Mouse (Mus musculus) heart, adult 2 months (tissue): ENCODE results near the gene Ascc2. TPM values are rescaled to one million over a fixed set of nuclear protein-coding genes. Genes with fewer than 3 reads are reported as not detected.

ENCODE experiments used
- DNase-seq, 2 experiments: peaks; one replicate each; pipeline ENCODE4 v3.0.0; 2021
- H3K27ac ChIP-seq: fragments of 200-600 bp; 2 replicates; pipeline ENCODE4 v1.8.1; 2022
- H3K27me3 ChIP-seq: fragments of 200-500 bp; 2 replicates; pipeline ENCODE4 v1.6.1; 2012; ENCODE audit warnings: mild to moderate bottlenecking, low read length, inconsistent platforms, mixed read lengths; ENCODE audit not compliant: control insufficient read depth, insufficient read depth
- H3K36me3 ChIP-seq: fragments of 200-500 bp; 2 replicates; pipeline ENCODE4 v1.6.1; 2012; ENCODE audit warnings: low read length, inconsistent platforms; ENCODE audit not compliant: control insufficient read depth, insufficient read depth
- H3K4me1 ChIP-seq: fragments of 200-500 bp; 2 replicates; pipeline ENCODE4 v1.6.1; 2011; ENCODE audit warnings: low read length; ENCODE audit not compliant: control insufficient read depth, insufficient read depth
- H3K4me3 ChIP-seq: fragments of 200-600 bp; 2 replicates; pipeline ENCODE4 v1.8.1; 2022
- H3K79me2 ChIP-seq: fragments of 200-500 bp; replicated peaks from 2 replicates; pipeline ENCODE4 v1.6.1; 2012; ENCODE audit warnings: mild to moderate bottlenecking, inconsistent platforms, low read length, moderate library complexity, mixed read lengths; ENCODE audit not compliant: control insufficient read depth, insufficient read depth
- H3K9ac ChIP-seq: fragments of 200-500 bp; 2 replicates; pipeline ENCODE4 v1.6.1; 2012; ENCODE audit warnings: low read depth, mild to moderate bottlenecking, control low read depth, inconsistent platforms, low read length, mixed read lengths
- CTCF ChIP-seq: fragments of 200-600 bp; IDR thresholded peaks from 2 replicates; pipeline ENCODE4 v1.8.1; 2022; ENCODE audit warnings: antibody characterized with exemption, mild to moderate bottlenecking, moderate library complexity
- EP300 ChIP-seq: fragments of 200-500 bp; IDR thresholded peaks from 2 replicates; pipeline ENCODE4 v1.6.1; 2011; ENCODE audit warnings: low read depth, low read length, control low read depth; ENCODE audit not compliant: insufficient read depth
- POLR2A ChIP-seq: fragments of 200-500 bp; IDR thresholded peaks from 2 replicates; pipeline ENCODE4 v1.6.1; 2011; ENCODE audit warnings: mild to moderate bottlenecking, low read depth, low read length, control low read depth; ENCODE audit not compliant: insufficient read depth
- WGBS: fragments of 180-500 bp; shearing (Covaris S2); methylation state at CpG from one replicate; pipeline ENCODE4 v1.1.7; 2018; 5-methylcytosine and 5-hydroxymethylcytosine counted together
- intact Hi-C: fragments of 180-260 bp; cut with DNase I; formaldehyde crosslinking; loops from one replicate; pipeline ENCODE4 v1.15.1; 2025
- polyA plus RNA-seq: library from polyadenylated mRNA; depleted of rRNA; stranded (reverse); fragments of >200 nt; gene quantifications from 2 replicates; pipeline ENCODE4 v1.2.3, GENCODE M21; 2012
- total RNA-seq, 2 experiments: library from RNA; stranded (reverse); gene quantifications; 2 replicates each; pipeline ENCODE4 v1.2.3; 2021

Gene Ascc2
- total and polyA plus RNA-seq, 3 experiments = 9.7 to 14.5 (median 14.1) TPM

GRCm38 (mm10) chr11:4598411-4598810, 39.1 kb upstream of the Ascc2 start:
- H3K9ac ChIP-seq = no peak overlapping the region
- H3K4me3 ChIP-seq = no peak overlapping the region
- intact Hi-C loops = no loop called here
- peaks cover 2% of the 10 kb centered on the region; the same call in 1 of the 2 replicates for H3K79me2 ChIP-seq
- H3K27me3 ChIP-seq = no peaks in the 10 kb centered on the region
- H3K36me3 ChIP-seq = peaks cover 2% of the 10 kb centered on the region; the same call in 1 of the 2 replicates
- peaks cover 9% of the 10 kb centered on the region for H3K4me1 ChIP-seq
- peak overlapping the region; percentile 10; the same call in 1 of the 2 replicates for H3K27ac ChIP-seq
- WGBS = 77% methylated on average over 2 of the region's 2 CpGs
- no peak for TF ChIP-seq POLR2A
- no peak for TF ChIP-seq EP300
- TF ChIP-seq CTCF = no peak
- no peak for DNase-seq

GRCm38 (mm10) chr11:4599916-4600315, 37.6 kb upstream of the Ascc2 start:
- Histone ChIP-seq H3K27me3 (no peaks in the 10 kb centered on the region), H3K4me1 (peaks cover 9% of the 10 kb centered on the region), H3K4me3 (no peak overlapping the region), H3K79me2 (no peaks in the 10 kb centered on the region), H3K36me3 (peaks cover 4% of the 10 kb centered on the region; the same call in 1 of the 2 replicates), H3K27ac (no peak overlapping the region), H3K9ac (no peak overlapping the region)
- WGBS = 97% methylated on average over 3 of the region's 3 CpGs
- DNase-seq = no peak
- intact Hi-C loops = no loop called here
- TF ChIP-seq POLR2A = no peak

GRCm38 (mm10) chr11:4601890-4602289, 35.7 kb upstream of the Ascc2 start:
- intact Hi-C loops = no loop called here
- Histone ChIP-seq H3K4me1 (peaks cover 12% of the 10 kb centered on the region), H3K79me2 (no peaks in the 10 kb centered on the region), H3K27me3 (no peaks in the 10 kb centered on the region), H3K9ac (no peak overlapping the region), H3K4me3 (no peak overlapping the region), H3K27ac (peak overlapping the region; percentile 87), H3K36me3 (peaks cover 8% of the 10 kb centered on the region; the same call in 1 of the 2 replicates)
- DNase-seq = no peak
- TF ChIP-seq EP300 (no peak), CTCF (no peak), POLR2A (no peak)
- WGBS = 81% methylated on average over 5 of the region's 5 CpGs

- peak; percentile 58 to 67 for DNase-seq
- intact Hi-C loops = no loop called here
- H3K36me3 ChIP-seq = peaks cover 12% of the 10 kb centered on the region; the same call in 1 of the 2 replicates
- H3K4me3 ChIP-seq = peak overlapping the region; percentile 13; the same call in 1 of the 2 replicates
- peak overlapping the region; percentile 87 for H3K27ac ChIP-seq
- no peaks in the 10 kb centered on the region for H3K79me2 ChIP-seq
- H3K27me3 ChIP-seq = no peaks in the 10 kb centered on the region
- H3K4me1 ChIP-seq = peaks cover 14% of the 10 kb centered on the region
- TF ChIP-seq POLR2A = no peak
- TF ChIP-seq CTCF = no peak
- TF ChIP-seq EP300 = no peak
- peak overlapping the region; percentile 68 for H3K9ac ChIP-seq
- 16% methylated on average over 12 of the region's 12 CpGs for WGBS
These were observed 34.7 kb upstream of the Ascc2 start for GRCm38 (mm10) chr11:4602691-4603441.

- 53% methylated on average over 6 of the region's 6 CpGs for WGBS
- no peak for TF ChIP-seq EP300
- TF ChIP-seq CTCF = no peak
- TF ChIP-seq POLR2A = no peak
- no peak for DNase-seq
- Histone ChIP-seq H3K9ac (no peak overlapping the region), H3K4me3 (no peak overlapping the region), H3K4me1 (peaks cover 14% of the 10 kb centered on the region), H3K79me2 (no peaks in the 10 kb centered on the region), H3K36me3 (peaks cover 12% of the 10 kb centered on the region; the same call in 1 of the 2 replicates), H3K27me3 (no peaks in the 10 kb centered on the region), H3K27ac (peak overlapping the region; percentile 87)
- intact Hi-C loops = no loop called here
These were observed 33.1 kb upstream of the Ascc2 start for GRCm38 (mm10) chr11:4604441-4604840.

GRCm38 (mm10) chr11:4605414-4605813, 32.1 kb upstream of the Ascc2 start:
- DNase-seq = peak in 1 of 2 experiments; percentile 40
- Histone ChIP-seq H3K9ac (no peak overlapping the region), H3K27ac (peak overlapping the region; percentile 65), H3K79me2 (no peaks in the 10 kb centered on the region), H3K36me3 (peaks cover 12% of the 10 kb centered on the region; the same call in 1 of the 2 replicates), H3K4me3 (no peak overlapping the region), H3K4me1 (peaks cover 14% of the 10 kb centered on the region), H3K27me3 (no peaks in the 10 kb centered on the region)
- TF ChIP-seq POLR2A (no peak), CTCF (no peak), EP300 (no peak)
- intact Hi-C loops = no loop called here
- WGBS = 47% methylated on average over 7 of the region's 7 CpGs
